Mouse (Mus musculus): ENCODE results near the gene Qrfp.

DNA sequence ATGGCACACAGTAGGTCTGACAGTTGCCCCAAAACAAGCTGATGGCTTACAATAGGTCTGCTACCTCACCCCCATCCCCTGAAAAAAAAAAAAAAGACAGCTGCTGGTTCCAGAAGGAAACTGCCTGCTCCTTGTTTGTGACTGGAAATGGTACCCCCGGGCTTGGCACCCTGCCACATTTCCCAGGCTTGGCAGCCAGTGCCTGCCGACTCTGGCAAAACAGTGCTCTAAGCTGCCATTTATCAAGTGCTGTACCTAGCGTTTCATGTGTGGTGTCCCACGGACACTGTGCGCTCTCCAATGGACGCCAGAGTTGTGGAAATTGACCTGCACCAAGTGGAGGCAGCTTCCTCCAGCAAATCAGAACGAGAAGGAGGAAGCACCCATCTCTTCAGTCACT is 17.5 kb upstream of the Qrfp start:
- no peak for TF ChIP-seq CTCF (IDR thresholded peaks at IDR 0.05; ENCODE audit: low read depth)
- TF ChIP-seq EP300 (IDR thresholded peaks at IDR 0.05; ENCODE audit: low read depth), result no peak
